Mouse (Mus musculus): ENCODE results near the gene A630023A22Rik.
A peak's percentile ranks its signal among the peaks of the same experiment; 100 is the strongest.

The A630023A22Rik gene

DNA sequence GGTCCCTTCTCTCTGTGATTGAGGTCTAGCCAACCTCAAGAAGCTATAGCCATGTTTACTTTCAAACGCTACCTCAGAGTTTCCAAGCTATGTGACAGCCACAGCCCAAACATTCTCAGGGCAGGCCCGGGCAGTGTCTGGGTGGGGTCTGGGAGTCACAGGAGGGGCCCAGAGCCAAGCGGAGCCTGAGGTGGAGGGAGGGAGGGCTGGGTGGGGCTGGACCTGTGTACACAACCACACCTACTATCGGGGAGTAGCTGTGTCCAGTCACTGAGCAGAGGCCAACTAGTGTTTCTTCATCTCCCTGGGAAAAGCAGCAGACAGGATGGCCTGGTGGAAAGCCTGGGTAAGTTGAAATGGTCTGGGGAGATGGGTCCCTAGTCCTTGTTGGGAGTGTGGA is 16.8 kb downstream of the A630023A22Rik start, which contains the start of gene Anxa8:
Gene Anxa8 (plus strand): TSS at position 251 of the 400 bp plus-strand sequence.
- peak; percentile 42 for DNase-seq

DNA sequence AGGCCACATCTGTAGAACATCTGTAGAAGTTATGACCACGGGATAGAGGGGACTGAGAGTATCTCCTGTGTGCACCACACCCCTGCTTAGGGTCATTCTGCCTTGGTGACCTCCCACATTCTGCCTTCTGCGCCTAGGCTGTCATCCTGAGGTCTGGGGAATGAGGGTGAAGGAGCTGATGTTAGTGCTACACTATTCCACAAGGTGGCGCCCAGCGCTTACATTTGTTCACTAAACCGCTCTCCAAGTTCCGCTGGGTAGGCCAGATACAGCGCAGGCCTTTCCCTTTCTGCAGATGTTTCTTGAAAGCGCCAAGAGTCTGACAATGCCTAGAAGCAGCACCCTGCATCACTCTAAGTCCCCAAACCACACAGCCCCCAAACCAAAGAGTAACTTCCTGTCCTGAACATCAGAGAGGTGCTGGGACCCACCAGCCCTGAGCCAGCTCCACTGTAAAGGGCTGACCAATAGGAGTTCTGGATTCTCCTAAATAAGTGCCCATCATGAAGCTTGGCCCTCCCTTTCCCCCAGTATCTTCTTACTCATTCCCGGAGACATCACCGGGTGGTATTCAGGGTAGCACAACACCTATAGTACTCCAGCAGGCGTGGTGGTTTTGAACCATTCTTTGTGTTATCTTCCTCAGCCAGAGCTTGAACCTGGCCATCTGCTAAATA is 22.1 kb downstream of the A630023A22Rik start:
- DNase-seq = peak; percentile 77

DNA sequence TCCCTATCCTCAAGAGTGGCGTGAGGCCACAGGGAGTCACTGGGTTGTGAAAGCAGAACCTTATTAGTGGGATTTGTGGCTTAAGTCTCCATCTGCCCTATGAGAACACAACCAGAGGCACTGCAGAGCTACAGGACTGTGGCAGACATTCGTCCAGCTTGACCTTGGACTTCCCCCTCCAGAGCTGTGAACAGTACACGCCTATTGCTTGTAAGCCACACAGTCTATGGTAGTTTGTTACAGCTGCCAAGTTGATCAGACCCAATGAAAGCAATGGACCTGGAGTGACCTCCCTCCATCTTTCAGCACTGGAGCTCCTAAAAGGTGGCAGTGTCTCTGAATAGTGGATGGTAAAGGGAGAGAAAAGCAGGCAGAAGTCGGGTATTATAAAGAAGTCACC is 24.3 kb downstream of the A630023A22Rik start:
- DNase-seq = no peak

DNA sequence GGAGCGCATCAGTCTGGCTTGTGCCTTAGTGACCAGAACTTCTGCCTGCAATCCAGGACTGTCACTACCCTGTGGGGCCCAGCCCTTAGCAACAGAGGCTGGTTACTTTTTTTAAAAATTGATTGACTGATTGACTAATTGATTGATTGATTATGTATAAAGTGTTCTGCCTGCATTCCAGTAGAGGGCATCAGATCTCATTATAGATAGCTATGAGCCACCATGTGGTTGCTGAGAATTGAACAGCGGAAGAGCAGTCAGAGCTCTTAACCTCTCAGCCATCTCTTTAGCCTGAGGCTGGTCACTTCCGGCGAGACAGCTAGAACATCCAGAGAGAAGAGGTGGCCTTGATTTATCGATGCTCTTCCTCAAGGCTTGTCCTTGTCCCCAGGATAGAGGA is 25.3 kb downstream of the A630023A22Rik start:
- no peak for DNase-seq

DNA sequence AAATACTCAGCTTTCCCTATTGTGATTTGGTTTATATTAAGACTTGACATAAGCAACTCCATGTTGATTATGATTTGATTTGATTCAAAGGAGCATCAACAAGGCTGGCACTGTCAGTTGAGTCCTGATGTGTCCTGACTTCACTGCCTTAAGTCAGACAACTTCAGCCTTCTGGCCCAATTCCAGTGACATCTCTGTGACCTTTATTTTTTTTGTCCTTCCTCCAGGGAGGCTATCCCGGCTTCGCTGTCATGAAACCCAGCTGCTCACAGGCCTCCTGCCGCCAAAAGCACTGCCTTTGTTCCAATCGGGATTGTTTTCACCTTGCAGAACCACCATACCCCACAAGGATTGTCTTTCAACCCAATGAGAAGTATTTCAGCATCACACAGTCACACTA is 27.2 kb downstream of the A630023A22Rik start:
- peak; percentile 9 for DNase-seq

DNA sequence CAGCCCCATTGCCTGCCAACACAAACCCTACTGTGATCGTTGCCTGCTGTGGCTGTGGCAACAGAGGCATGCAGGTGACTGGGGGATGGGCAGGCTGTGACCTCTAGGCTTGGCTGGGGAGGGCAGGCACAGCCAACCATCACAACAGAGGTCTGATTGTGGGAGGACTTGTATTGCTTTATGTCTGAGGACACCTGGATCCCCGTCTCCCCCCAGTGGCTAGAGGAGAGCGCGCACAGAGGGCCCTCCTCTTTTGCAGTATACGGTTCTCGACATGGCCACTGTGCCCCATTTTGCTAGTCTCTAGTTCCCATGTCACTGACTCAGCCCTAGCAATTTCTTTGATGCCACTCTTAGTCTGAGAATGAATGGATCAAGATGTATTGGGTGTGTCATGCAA is 30.9 kb downstream of the A630023A22Rik start:
- no peak for DNase-seq

DNA sequence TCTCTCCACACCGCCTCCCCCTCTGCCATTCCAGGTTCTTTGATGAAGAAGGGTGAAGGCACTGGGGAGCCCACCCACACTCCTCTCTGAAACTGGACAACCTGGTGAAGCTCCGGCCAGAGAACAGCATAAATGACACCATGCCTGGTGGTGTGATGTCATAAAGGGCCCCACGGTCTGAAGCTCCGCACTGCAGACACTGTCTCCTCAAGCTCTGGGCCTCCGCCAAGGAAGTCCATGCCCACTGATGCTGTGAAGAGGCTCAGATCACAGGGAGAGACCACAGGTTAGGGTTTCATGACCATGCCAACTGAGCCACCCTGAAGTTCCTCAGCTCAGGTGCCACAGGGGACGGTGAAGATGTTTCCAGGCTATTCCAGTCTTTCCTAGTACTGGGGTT is 50.0 kb downstream of the A630023A22Rik start, which contains the start of gene Antxrl:
Gene Antxrl (plus strand): TSS at position 192 of the 400 bp plus-strand sequence.
- no peak for DNase-seq

DNA sequence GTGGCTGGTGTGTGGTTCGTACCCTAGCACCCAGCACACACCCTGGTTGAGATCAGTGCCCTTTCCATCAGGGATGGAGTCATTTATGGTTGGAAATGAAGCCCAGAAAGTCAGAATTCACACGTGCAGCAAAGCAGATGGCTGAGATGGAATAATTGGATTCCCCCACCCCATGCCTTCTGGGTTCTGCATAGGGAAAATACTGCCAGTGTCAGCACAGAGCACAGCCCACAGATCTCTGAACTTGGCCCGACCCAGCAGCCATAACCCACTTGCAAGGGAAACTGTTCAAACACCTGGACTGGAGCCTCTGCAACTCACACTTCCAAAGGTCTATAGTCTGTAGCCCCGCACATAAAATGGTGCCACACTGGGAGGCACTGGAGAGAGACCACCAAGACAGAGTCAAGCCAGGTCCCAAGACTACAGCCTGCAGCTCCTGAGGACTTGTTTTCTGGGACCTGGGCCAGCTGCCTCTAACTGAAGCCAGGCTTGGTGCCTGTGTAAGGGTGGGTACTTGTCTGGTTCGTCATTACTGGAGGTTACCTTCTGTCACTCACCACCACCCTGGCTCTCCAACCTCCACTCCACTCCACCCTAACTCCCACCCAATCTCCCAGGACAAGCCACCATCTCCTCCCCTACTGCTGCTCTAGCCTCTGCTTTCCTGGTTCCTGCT is 52.3 kb downstream of the A630023A22Rik start:
- no peak for DNase-seq

DNA sequence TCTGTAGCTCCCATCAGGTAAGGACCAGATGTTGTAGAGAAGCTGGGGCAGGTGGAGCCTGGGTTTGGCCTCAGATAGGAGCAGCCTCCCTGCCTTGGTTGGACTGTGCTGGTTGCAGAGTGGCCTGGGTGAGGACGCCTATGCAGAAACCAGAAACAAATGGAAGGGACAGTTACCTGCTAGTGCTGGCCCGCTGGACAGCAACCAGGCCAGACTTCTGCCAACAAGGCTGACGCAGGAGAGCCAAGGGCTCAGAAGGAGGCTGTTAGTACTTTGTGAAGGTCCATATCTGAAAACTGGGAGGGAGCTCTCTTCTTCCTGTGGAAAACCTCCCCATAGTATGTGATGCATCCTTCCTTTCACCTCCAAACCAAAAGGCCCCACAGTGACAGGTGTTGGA is 59.2 kb downstream of the A630023A22Rik start:
- DNase-seq = no peak

DNA sequence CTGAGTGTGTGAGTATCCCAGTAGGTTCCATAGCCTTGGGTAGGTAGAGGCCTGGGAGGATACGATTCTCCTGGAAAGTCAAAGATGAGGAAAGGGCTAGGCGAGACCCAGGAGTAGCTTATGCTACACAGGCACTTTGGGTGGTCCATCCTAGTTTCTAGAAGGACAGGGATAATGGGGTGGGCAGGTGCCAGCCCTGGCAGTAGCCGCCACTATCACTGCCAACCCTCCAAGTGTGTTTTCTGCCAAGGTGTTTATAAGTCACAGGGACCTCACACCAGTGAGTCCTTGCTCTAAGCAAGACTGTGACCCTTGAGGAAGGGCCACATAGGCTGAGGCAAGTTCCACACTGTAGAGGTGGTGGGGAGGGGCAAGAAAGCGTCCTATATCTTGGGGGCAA is 61.3 kb downstream of the A630023A22Rik start:
- no peak for DNase-seq

DNA sequence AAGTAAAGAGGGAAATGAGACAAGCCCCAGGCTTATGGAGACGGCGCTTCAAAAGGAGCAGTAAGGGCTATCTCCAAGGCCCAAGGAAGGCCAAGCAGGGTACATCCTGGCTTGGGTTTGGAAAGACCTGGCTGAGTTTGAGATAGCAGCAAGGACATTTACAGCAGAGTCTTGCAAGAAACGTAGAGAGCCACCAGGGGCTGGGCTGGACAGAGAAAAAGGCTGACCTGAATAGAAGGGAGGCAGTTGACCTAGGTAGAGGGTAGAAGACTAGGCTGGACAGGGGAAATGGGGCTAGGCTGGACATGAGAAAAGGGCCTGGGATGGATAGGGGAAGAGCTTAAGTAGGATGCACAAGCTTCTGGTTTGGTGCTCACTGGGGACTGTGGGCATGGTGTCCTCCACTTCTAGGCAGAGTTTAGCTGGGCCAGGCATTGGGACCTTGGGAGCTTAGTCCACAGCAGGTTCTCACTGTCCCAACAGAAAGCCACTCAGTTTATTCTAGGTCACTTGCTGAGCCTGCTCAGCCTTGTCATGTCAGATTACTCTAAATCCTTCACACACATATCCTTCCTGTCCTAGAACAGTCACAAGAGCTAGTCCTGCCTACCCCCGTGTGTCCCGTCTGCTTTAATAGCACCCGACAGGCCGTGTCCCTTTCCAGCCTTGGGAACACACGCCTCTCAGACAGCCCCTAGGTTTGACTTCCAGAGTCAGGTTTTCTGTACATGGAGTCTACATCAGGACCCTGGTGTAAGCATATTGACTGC is 68.5 kb downstream of the A630023A22Rik start:
- DNase-seq = no peak

DNA sequence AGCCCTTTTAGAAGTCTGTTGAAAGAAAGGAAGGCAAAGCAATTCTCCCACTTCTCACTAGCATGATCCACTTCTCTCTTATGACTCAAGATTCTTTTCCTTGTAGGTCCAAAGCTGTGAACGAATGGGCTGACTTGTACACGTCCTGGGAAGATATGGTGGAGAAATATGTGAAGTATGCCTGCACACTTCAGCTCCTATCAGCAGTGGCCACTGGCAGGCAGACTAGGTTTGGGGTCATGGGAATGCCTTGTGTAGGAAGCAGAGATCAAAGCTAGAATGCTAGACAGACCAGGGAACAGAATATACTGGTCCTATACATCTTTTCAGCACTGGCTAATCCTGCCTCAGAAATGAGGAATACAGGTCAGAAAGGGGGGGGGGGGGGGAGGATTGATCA is 75.8 kb downstream of the A630023A22Rik start:
- DNase-seq = no peak

DNA sequence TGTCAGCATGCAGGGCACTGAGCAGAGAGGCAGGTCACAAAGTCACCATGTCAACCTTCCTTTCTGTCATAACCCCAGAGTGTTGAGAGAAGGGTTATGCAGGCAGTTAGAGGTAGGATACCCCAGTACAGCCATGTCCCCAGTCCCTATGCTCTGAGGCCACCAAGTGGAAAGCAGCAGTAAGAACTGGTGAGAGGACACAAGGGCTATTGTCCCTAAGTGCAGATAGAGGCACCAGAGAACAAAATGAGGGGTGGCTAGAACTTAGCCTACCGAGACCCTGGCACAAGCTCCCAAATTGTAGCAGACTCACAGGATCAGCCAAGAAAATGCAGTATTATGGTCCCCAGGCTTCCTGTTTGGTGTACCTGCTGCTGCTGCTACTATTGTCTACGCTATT is 85.6 kb downstream of the A630023A22Rik start:
- no peak for DNase-seq

DNA sequence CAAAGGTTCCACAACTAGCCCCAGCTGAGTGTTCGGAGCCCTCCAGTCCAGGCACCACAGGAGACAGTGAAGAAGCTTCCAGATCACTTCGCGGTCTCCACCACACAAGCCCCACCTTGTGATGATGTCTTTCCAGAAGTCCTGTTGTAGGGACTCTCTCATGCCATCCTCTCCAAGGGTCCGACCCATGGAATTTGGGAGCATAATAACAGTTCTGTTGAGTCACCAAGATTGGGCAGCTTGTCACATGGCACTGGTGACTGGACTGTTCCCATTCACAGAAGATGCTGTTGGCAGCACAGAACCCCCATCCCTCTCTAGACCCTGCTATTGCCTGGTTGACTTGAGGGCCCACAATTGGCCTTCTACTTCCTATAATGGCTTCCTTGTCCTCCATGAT is 86.2 kb downstream of the A630023A22Rik start, which contains the start of gene Gm5460:
Gene Gm5460 (plus strand): TSS at position 378 of the 400 bp plus-strand sequence.
- DNase-seq = no peak

DNA sequence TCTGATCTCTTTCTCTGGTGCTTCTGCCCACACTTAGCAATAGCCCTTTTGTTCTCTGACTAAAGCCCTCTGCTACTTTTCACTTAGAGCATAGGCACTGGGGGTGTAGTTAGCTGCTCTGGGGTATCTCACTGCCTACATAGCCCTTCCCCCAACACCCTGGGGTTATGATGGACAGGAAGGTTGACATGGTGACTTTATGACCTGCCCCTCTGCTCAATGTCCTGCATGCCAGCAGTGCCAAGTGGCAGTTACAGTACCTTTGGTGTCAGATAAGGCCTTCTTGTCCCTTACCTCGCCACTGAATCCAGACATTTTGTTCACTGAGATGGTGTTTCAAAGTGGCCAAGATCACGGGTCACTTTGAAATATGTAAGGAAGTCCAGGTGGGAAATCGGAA is 87.5 kb downstream of the A630023A22Rik start, which contains the start of gene Gm30083:
Gene Gm30083 (minus strand): TSS at position 120 of the 400 bp plus-strand sequence.
- DNase-seq = no peak

DNA sequence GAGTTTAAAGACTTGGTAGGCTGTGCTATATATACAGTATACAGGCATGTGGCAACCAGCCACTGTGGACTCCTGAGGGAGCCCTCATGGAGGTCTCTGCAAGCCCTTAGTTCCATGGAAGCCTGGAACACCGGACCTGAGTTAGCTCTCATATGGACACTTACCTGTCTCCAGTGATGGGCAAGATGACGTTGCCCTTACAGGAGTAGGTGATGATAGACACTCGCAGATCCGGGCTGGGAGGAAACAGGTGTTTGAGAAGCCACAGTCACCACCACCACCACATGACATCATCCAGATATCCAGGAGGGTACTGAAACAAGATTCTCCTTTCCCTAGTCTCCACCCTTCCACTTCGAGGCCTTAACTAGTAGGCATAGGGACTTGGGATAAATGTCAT is 100.2 kb downstream of the A630023A22Rik start:
- DNase-seq = no peak

DNA sequence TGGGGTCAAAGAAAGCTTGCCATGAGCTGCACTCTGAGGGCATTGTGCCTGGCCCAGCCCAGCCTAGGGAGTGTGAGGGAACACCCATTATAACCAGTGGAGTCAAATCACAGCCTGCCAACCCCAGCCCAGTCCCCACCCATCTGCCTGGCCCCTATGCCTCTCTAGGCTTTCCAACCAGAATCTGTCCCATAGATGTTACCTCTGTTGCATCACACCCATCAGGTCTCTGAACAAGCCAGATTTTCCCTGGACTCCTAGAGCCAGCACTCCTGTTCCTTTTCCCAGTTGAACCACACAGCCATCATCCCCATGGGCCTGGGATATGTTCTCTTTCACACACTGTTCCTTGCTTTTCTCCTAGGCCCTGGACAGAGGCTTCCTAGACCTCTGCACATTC is 101.1 kb downstream of the A630023A22Rik start:
- DNase-seq = no peak
